Mouse (Mus musculus) hindbrain, embryonic 10.5 days (tissue): ENCODE results near the gene Orm3. TPM values are rescaled to one million over a fixed set of nuclear protein-coding genes. Genes with fewer than 3 reads are reported as not detected.

Experiments
- DNase-seq: peaks from one replicate; pipeline ENCODE4 v3.0.0-alpha.2; 2017; ENCODE audit warnings: low spot score
- H3K27ac ChIP-seq: fragments of 300-500 bp; sonication (generic); 2 replicates; pipeline ENCODE4 v1.5.1; 2016; ENCODE audit warnings: mild to moderate bottlenecking, moderate library complexity
- H3K27me3 ChIP-seq: fragments of 300-500 bp; sonication (generic); 2 replicates; pipeline ENCODE4 v1.6.1; 2016; ENCODE audit warnings: mild to moderate bottlenecking; ENCODE audit not compliant: poor library complexity, insufficient read depth, severe bottlenecking
- H3K36me3 ChIP-seq: fragments of 300-500 bp; sonication (generic); 2 replicates; pipeline ENCODE4 v1.6.1; 2016; ENCODE audit warnings: mild to moderate bottlenecking, moderate library complexity
- H3K4me1 ChIP-seq: fragments of 300-500 bp; sonication (generic); replicated peaks from 2 replicates; pipeline ENCODE4 v1.6.1; 2016; ENCODE audit warnings: mild to moderate bottlenecking
- H3K4me3 ChIP-seq: fragments of 300-500 bp; sonication (generic); 2 replicates; pipeline ENCODE4 v1.5.1; 2016; ENCODE audit warnings: mild to moderate bottlenecking, moderate library complexity
- H3K9me3 ChIP-seq: fragments of 300-500 bp; sonication (generic); 2 replicates; pipeline ENCODE4 v1.6.1; 2016; ENCODE audit warnings: mild to moderate bottlenecking, moderate library complexity
- WGBS: fragments of 180-500 bp; shearing (Covaris S2); methylation state at CpG from one replicate; pipeline ENCODE4 v1.1.7; 2016; 5-methylcytosine and 5-hydroxymethylcytosine counted together
- polyA plus RNA-seq: library from polyadenylated mRNA; unstranded; fragments of >200 nt; fragmentation: Nextera tagmentation; extraction: Ambion mirVana; gene quantifications from 2 replicates; pipeline ENCODE4 v1.2.1, GENCODE M21; 2016

Orm3 gene
- polyA plus RNA-seq, 1 experiment from 2014 or later: not detected

- WGBS: 75% methylated on average over 4 of the region's 4 CpGs
- H3K4me3 ChIP-seq: no peak overlapping the region
- no peak for DNase-seq
- H3K4me1 ChIP-seq: no peaks in the 10 kb centered on the region
- no peaks in the 10 kb centered on the region for H3K36me3 ChIP-seq
- H3K27me3 ChIP-seq: no peaks in the 10 kb centered on the region
- H3K9me3 ChIP-seq: no peaks in the 10 kb centered on the region
- no peak overlapping the region for H3K27ac ChIP-seq
These were observed 13.5 kb upstream of the Orm3 start for GRCm38 (mm10) chr4:63342491-63342890.

GRCm38 (mm10) chr4:63343608-63344007 lies 12.4 kb upstream of the Orm3 start:
- DNase-seq: no peak
- Histone ChIP-seq H3K4me1 (no peaks in the 10 kb centered on the region), H3K27ac (no peak overlapping the region), H3K27me3 (no peaks in the 10 kb centered on the region), H3K9me3 (no peaks in the 10 kb centered on the region), H3K36me3 (no peaks in the 10 kb centered on the region), H3K4me3 (no peak overlapping the region)
- WGBS: 76% methylated on average over 3 of the region's 3 CpGs

GRCm38 (mm10) chr4:63344295-63344694 lies 11.7 kb upstream of the Orm3 start, which contains the start of gene Orm1:
Orm1 (plus strand) TSS chr4:63344560.
- H3K4me1 ChIP-seq: no peaks in the 10 kb centered on the region
- H3K9me3 ChIP-seq: no peaks in the 10 kb centered on the region
- H3K27ac ChIP-seq: no peak within 1 kb of the TSS
- H3K4me3 ChIP-seq: no peak within 1 kb of the TSS
- WGBS: 83% methylated on average over 8 of the region's 8 CpGs
- H3K36me3 ChIP-seq: no peaks in the 10 kb centered on the region
- H3K27me3 ChIP-seq: no peaks in the 10 kb centered on the region
- DNase-seq: no peak

- DNase-seq: no peak
- H3K9me3 ChIP-seq: no peaks in the 10 kb centered on the region
- no peak overlapping the region for H3K27ac ChIP-seq
- no peaks in the 10 kb centered on the region for H3K36me3 ChIP-seq
- H3K27me3 ChIP-seq: no peaks in the 10 kb centered on the region
- H3K4me1 ChIP-seq: no peaks in the 10 kb centered on the region
- no peak overlapping the region for H3K4me3 ChIP-seq
These were observed 10.7 kb upstream of the Orm3 start for GRCm38 (mm10) chr4:63345261-63345660.

- 86% methylated on average over 4 of the region's 4 CpGs for WGBS
- Histone ChIP-seq H3K4me3 (no peak overlapping the region), H3K27ac (no peak overlapping the region), H3K27me3 (no peaks in the 10 kb centered on the region), H3K4me1 (no peaks in the 10 kb centered on the region), H3K36me3 (no peaks in the 10 kb centered on the region), H3K9me3 (no peaks in the 10 kb centered on the region)
- no peak for DNase-seq
These were observed 9.3 kb upstream of the Orm3 start for GRCm38 (mm10) chr4:63346659-63347058.

GRCm38 (mm10) chr4:63348524-63348923 lies 7.4 kb upstream of the Orm3 start:
- Histone ChIP-seq H3K36me3 (no peaks in the 10 kb centered on the region), H3K27me3 (no peaks in the 10 kb centered on the region)
- 77% methylated on average over 6 of the region's 6 CpGs for WGBS

GRCm38 (mm10) chr4:63356981-63357570 lies 1.1 kb downstream of the Orm3 start:
- Histone ChIP-seq H3K36me3 (no peaks in the 10 kb centered on the region), H3K4me1 (peaks cover 9% of the 10 kb centered on the region), H3K27ac (no peak overlapping the region), H3K27me3 (no peaks in the 10 kb centered on the region), H3K4me3 (no peak overlapping the region), H3K9me3 (no peaks in the 10 kb centered on the region)
- no peak for DNase-seq
- WGBS: 45% methylated on average over 2 of the region's 2 CpGs

More at GRCm38 (mm10) chr4:63348524-63348923, 7.4 kb upstream of the Orm3 start:
- Histone ChIP-seq H3K27ac (no peak overlapping the region), H3K9me3 (no peaks in the 10 kb centered on the region), H3K4me3 (no peak overlapping the region), H3K4me1 (no peaks in the 10 kb centered on the region)
- DNase-seq: no peak

- Histone ChIP-seq H3K4me3 (no peak overlapping the region), H3K4me1 (peaks cover 9% of the 10 kb centered on the region), H3K27ac (no peak overlapping the region), H3K9me3 (no peaks in the 10 kb centered on the region), H3K27me3 (no peaks in the 10 kb centered on the region), H3K36me3 (no peaks in the 10 kb centered on the region)
- DNase-seq: no peak
- 79% methylated on average over 6 of the region's 6 CpGs for WGBS
These were observed 3.9 kb downstream of the Orm3 start for GRCm38 (mm10) chr4:63359861-63360260.

GRCm38 (mm10) chr4:63362150-63362549 lies 6.2 kb downstream of the Orm3 start, which contains the start of gene Orm2:
Orm2 (plus strand) TSS chr4:63362449.
- Histone ChIP-seq H3K27ac (no peak within 1 kb of the TSS), H3K27me3 (no peaks in the 10 kb centered on the region), H3K4me3 (no peak within 1 kb of the TSS), H3K36me3 (peaks cover under 1% of the 10 kb centered on the region; the same call in 1 of the 2 replicates), H3K4me1 (peaks cover 3% of the 10 kb centered on the region), H3K9me3 (no peaks in the 10 kb centered on the region)
- 93% methylated on average over 5 of the region's 5 CpGs for WGBS
- DNase-seq: no peak

GRCm38 (mm10) chr4:63368577-63368976 lies 12.6 kb downstream of the Orm3 start:
- Histone ChIP-seq H3K4me3 (no peak overlapping the region), H3K4me1 (peaks cover 15% of the 10 kb centered on the region), H3K9me3 (no peaks in the 10 kb centered on the region), H3K27ac (no peak overlapping the region), H3K36me3 (peaks cover 59% of the 10 kb centered on the region), H3K27me3 (no peaks in the 10 kb centered on the region)
- 12% methylated on average over 4 of the region's 4 CpGs for WGBS
- peak; percentile 83 for DNase-seq

- peaks cover 15% of the 10 kb centered on the region for H3K4me1 ChIP-seq
- 38% methylated on average over 7 of the region's 7 CpGs for WGBS
- H3K4me3 ChIP-seq: no peak overlapping the region
- 0 out of 2 replicates have a peak overlapping the region, but pooled peaks have one; percentile 23 for H3K27ac ChIP-seq
- H3K9me3 ChIP-seq: no peaks in the 10 kb centered on the region
- H3K36me3 ChIP-seq: peaks cover 83% of the 10 kb centered on the region
- DNase-seq: no peak
- no peaks in the 10 kb centered on the region for H3K27me3 ChIP-seq
These were observed 14.9 kb downstream of the Orm3 start for GRCm38 (mm10) chr4:63370897-63371296.

- no peaks in the 10 kb centered on the region for H3K27me3 ChIP-seq
- DNase-seq: peak; percentile 23
- H3K27ac ChIP-seq: no peak overlapping the region
- 61% methylated on average over 3 of the region's 3 CpGs for WGBS
- peaks cover 15% of the 10 kb centered on the region for H3K4me1 ChIP-seq
- H3K4me3 ChIP-seq: no peak overlapping the region
- H3K36me3 ChIP-seq: peaks cover 92% of the 10 kb centered on the region
- H3K9me3 ChIP-seq: no peaks in the 10 kb centered on the region
These were observed 15.9 kb downstream of the Orm3 start for GRCm38 (mm10) chr4:63371890-63372289.

- no peak for DNase-seq
- Histone ChIP-seq H3K4me3 (no peak overlapping the region), H3K27ac (no peak overlapping the region), H3K27me3 (no peaks in the 10 kb centered on the region), H3K9me3 (no peaks in the 10 kb centered on the region), H3K4me1 (peaks cover 15% of the 10 kb centered on the region), H3K36me3 (peaks cover 94% of the 10 kb centered on the region)
- 93% methylated on average over 8 of the region's 8 CpGs for WGBS
These were observed 17.4 kb downstream of the Orm3 start for GRCm38 (mm10) chr4:63373404-63373803.

GRCm38 (mm10) chr4:63374331-63374730 lies 18.4 kb downstream of the Orm3 start:
- Histone ChIP-seq H3K4me3 (no peak overlapping the region), H3K36me3 (peaks cover 95% of the 10 kb centered on the region)
- 90% methylated on average over 12 of the region's 12 CpGs for whole genome bisulfite sequencing

More at GRCm38 (mm10) chr4:63374331-63374730, 18.4 kb downstream of the Orm3 start:
- Histone ChIP-seq H3K4me1 (peaks cover 15% of the 10 kb centered on the region), H3K9me3 (no peaks in the 10 kb centered on the region), H3K27me3 (no peaks in the 10 kb centered on the region), H3K27ac (no peak overlapping the region)
- DNase-seq: no peak
